11 mouse cellular contexts compared by ENCODE assay signal in the genomic region with DNA sequence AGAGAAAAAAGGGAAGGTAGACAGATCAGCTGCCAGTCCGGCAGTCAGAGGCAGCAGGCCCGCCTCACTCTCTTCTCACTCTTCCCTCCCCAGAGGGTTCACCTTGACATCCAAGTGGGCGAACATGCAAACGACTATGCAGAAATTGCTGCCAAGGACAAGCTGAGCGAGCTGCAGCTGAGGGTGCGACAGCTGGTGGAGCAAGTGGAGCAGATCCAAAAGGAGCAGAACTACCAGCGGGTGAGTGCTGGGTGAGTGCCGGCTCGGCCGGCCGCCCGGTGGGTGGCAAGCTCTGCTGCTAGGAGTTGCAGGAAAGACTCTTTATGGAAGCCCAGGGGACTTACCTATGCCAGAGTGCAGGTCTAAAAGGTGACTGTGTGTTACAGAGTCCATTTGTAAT. TPM values are rescaled to one million over a fixed set of nuclear protein-coding genes. Genes with fewer than 3 reads are reported as not detected.
DNase-seq lines count a peak whose midpoint lies in the region; ATAC-seq lines count a peak whose summit lies in the region.
"Had no signal": no experiment of that assay in that cellular context is flagged by ENCODE, and none has a peak within 500 bp of the region (broad histone marks: within the 10 kb centered on the region; RNA-seq: fewer than 3 reads in every experiment).

No protein-coding gene starts in this region.

- H3K4me2 ChIP-seq in neural tube, embryonic 12.5 days (replicated peaks), result no peak overlapping the region
- no peak overlapping the region for H3K4me2 ChIP-seq in neural tube, embryonic 15.5 days
- H3K4me2 ChIP-seq: embryonic facial prominence, embryonic 15.5 days; heart, embryonic 12.5 days had no signal

- no peaks in the 10 kb centered on the region for H3K27me3 ChIP-seq in neural tube, embryonic 12.5 days (replicated peaks)
- H3K27me3 ChIP-seq in neural tube, embryonic 15.5 days (replicated peaks), result 0 out of 2 replicates have a peak, but pooled peaks cover 4% of the 10 kb centered on the region
- H3K27me3 ChIP-seq: embryonic facial prominence, embryonic 15.5 days; heart, embryonic 12.5 days; limb, embryonic 12.5 days had no signal

- peaks cover 11% of the 10 kb centered on the region for H3K4me1 ChIP-seq in neural tube, embryonic 12.5 days
- H3K4me1 ChIP-seq in neural tube, embryonic 15.5 days, result peaks cover 31% of the 10 kb centered on the region

- 0 out of 2 replicates have a peak overlapping the region, but pooled peaks have one; percentile 26 for H3K9ac ChIP-seq in neural tube, embryonic 12.5 days
- H3K9ac ChIP-seq in neural tube, embryonic 15.5 days (replicated peaks), result no peak overlapping the region
- H3K9ac ChIP-seq: embryonic facial prominence, embryonic 15.5 days; heart, embryonic 12.5 days; limb, embryonic 12.5 days had no signal

- DNase-seq in cerebellum, postnatal 14 days, result peak; percentile 87 to 88
- DNase-seq in layer of hippocampus, postnatal 14 days (ENCODE audit: low spot score in 2 of 2), result peak; percentile 49 to 59
- peak; percentile 72 to 85 for DNase-seq in right cerebral cortex, postnatal 36 days (ENCODE audit: low spot score in 2 of 2)
- DNase-seq in lung, postnatal 25 days (ENCODE audit: low spot score), result no peak
- no peak for DNase-seq in embryo, embryonic 11 days
- no peak for DNase-seq in neural tube, embryonic 10.5 days (ENCODE audit: extremely low spot score, low spot score)

- peaks cover 41% of the 10 kb centered on the region for H3K36me3 ChIP-seq in neural tube, embryonic 12.5 days
- H3K36me3 ChIP-seq in neural tube, embryonic 15.5 days, result peaks cover 40% of the 10 kb centered on the region

- no peak for ATAC-seq in neural tube, embryonic 12.5 days (ENCODE audit: low FRiP score, low read depth)
- ATAC-seq in neural tube, embryonic 15.5 days (ENCODE audit: low FRiP score), result no peak

- H3K4me3 ChIP-seq in neural tube, embryonic 12.5 days, result no peak overlapping the region
- no peak overlapping the region for H3K4me3 ChIP-seq in neural tube, embryonic 15.5 days (replicated peaks)

- H3K9me3 ChIP-seq in neural tube, embryonic 12.5 days, result no peaks in the 10 kb centered on the region
- no peaks in the 10 kb centered on the region for H3K9me3 ChIP-seq in neural tube, embryonic 15.5 days (replicated peaks)
- H3K9me3 ChIP-seq: embryonic facial prominence, embryonic 15.5 days; heart, embryonic 12.5 days; limb, embryonic 12.5 days had no signal

- WGBS in neural tube, embryonic 12.5 days, result 91% methylated on average over 12 of the region's 12 CpGs
- 89% methylated on average over 12 of the region's 12 CpGs for WGBS in neural tube, embryonic 15.5 days

- H3K27ac ChIP-seq in neural tube, embryonic 12.5 days, result no peak overlapping the region
- no peak overlapping the region for H3K27ac ChIP-seq in neural tube, embryonic 15.5 days (replicated peaks)
- H3K27ac ChIP-seq: embryonic facial prominence, embryonic 15.5 days; limb, embryonic 12.5 days had no signal

RNA-seq across cellular contexts. Expression of gene B4galt7, which starts 4.3 kb away (rescaled TPM):
- 42.4 and 44.3 TPM in 2 replicates for polyA plus RNA-seq in neural tube, embryonic 12.5 days (2016; fragmentation: Nextera tagmentation; extraction: Ambion mirVana)
- polyA plus RNA-seq in neural tube, embryonic 15.5 days (2015; fragmentation: Nextera tagmentation; extraction: Ambion mirVana), result 45.5 and 48.3 TPM in 2 replicates
- total RNA-seq in layer of hippocampus, postnatal 14 days (2021), result 10 to 100 TPM; 22.5 to 22.8 TPM

RNA-seq across cellular contexts. Expression of gene Tmed9, which starts 21.8 kb away (rescaled TPM):
- polyA plus RNA-seq in neural tube, embryonic 12.5 days (2016; fragmentation: Nextera tagmentation; extraction: Ambion mirVana), result 109 and 111 TPM in 2 replicates
- 110 and 121 TPM in 2 replicates for polyA plus RNA-seq in neural tube, embryonic 15.5 days (2015; fragmentation: Nextera tagmentation; extraction: Ambion mirVana)
- total RNA-seq in layer of hippocampus, postnatal 14 days (2021), result 100 to 1,000 TPM; 132 to 133 TPM

RNA-seq across cellular contexts. Expression of gene Fam193b, which starts 24.5 kb away (rescaled TPM):
- polyA plus RNA-seq in neural tube, embryonic 12.5 days (2016; fragmentation: Nextera tagmentation; extraction: Ambion mirVana), result 66.9 and 70.7 TPM in 2 replicates
- 43.0 and 46.4 TPM in 2 replicates for polyA plus RNA-seq in neural tube, embryonic 15.5 days (2015; fragmentation: Nextera tagmentation; extraction: Ambion mirVana)
- total RNA-seq in layer of hippocampus, postnatal 14 days (2021), result 10 to 100 TPM; 64.8 to 67.7 TPM

RNA-seq across cellular contexts. Expression of gene Caml, which starts 27.4 kb away (rescaled TPM):
- 78.8 and 80.7 TPM in 2 replicates for polyA plus RNA-seq in neural tube, embryonic 12.5 days (2016; fragmentation: Nextera tagmentation; extraction: Ambion mirVana)
- polyA plus RNA-seq in neural tube, embryonic 15.5 days (2015; fragmentation: Nextera tagmentation; extraction: Ambion mirVana), result 102 and 117 TPM in 2 replicates
- 10 to 100 TPM; 48.7 TPM for total RNA-seq in layer of hippocampus, postnatal 14 days (2021)

RNA-seq across cellular contexts. Expression of gene Ddx46, which starts 39.5 kb away (rescaled TPM):
- 38.2 and 43.5 TPM in 2 replicates for polyA plus RNA-seq in neural tube, embryonic 12.5 days (2016; fragmentation: Nextera tagmentation; extraction: Ambion mirVana)
- polyA plus RNA-seq in neural tube, embryonic 15.5 days (2015; fragmentation: Nextera tagmentation; extraction: Ambion mirVana), result 22.0 and 25.5 TPM in 2 replicates
- 10 to 100 TPM; 46.0 to 50.8 TPM for total RNA-seq in layer of hippocampus, postnatal 14 days (2021)

Comparison
In these comparisons a context has a peak if more than half of its experiments do, and no peak if none do; other contexts are left out.
1. DNase-seq: peak in cerebellum, postnatal 14 days (2 of 2), layer of hippocampus, postnatal 14 days (2 of 2) and right cerebral cortex, postnatal 36 days (2 of 2); none in lung, postnatal 25 days (single experiment), embryo, embryonic 11 days (single experiment) and neural tube, embryonic 10.5 days (single experiment).